Mouse (Mus musculus) liver, embryonic 14.5 days (tissue): Measurements from ENCODE around the gene Izumo1.
"Not testable (repeated sequence)": the region's sequence is repeated elsewhere in the genome, so short reads cannot be mapped to it uniquely, and the experiment has no call there.

ENCODE experiments used
- CTCF ChIP-seq: IDR thresholded peaks from 2 replicates; pipeline ENCODE4 v1.5.1; 2016; ENCODE audit warnings: antibody characterized with exemption, low read depth, control low read depth
- EP300 ChIP-seq: IDR thresholded peaks from 2 replicates; pipeline ENCODE4 v1.6.1; 2016; ENCODE audit warnings: antibody characterized with exemption, low read depth

GRCm38 (mm10) chr7:45650484-45650883, 28.9 kb downstream of the Izumo1 start:
- not testable (repeated sequence) for TF ChIP-seq CTCF, EP300
